Comparison of ENCODE assay signal across 10 mouse cellular contexts in the genomic region with DNA sequence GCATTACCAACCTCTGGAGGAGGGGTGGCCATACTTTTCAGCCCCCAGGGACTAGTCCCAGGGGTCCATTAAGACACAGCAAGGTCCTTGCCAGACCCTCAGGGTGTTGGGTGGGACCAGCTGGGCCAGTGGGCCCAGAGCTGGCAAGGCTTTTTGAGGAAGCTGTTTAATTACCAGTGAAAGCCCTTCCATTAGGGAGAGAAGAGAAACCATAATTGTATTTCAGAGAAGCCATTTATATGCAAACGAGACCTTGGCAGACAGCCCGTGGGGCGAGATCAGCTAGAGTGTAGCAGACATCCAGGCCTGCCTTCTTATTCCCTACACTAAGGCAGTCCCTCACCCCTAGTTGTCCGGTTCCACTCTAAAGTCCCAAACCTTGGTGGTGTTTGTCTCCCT. TPM values are rescaled to one million over a fixed set of nuclear protein-coding genes. Genes with fewer than 3 reads are reported as not detected.
A peak's percentile ranks its signal among the peaks of the same experiment; 100 is the strongest.
DNase-seq lines count a peak whose midpoint lies in the region; ATAC-seq lines count a peak whose summit lies in the region.
"Had no signal": no experiment of that assay in that cellular context is flagged by ENCODE, and none has a peak within 500 bp of the region (broad histone marks: within the 10 kb centered on the region; RNA-seq: fewer than 3 reads in every experiment).

No protein-coding gene starts in this region.

- no peaks in the 10 kb centered on the region for H3K36me3 ChIP-seq in hindbrain, embryonic 11.5 days (ENCODE audit: control insufficient read depth, insufficient read depth, low read length)

- ATAC-seq in hindbrain, embryonic 11.5 days (ENCODE audit: low FRiP score): peak; percentile 24; the same call in 1 of the 2 replicates
- ATAC-seq in megakaryocyte-erythroid progenitor cell, adult 5-6 weeks (replicated peaks; ENCODE audit: low FRiP score, low TSS enrichment, poor library complexity, severe bottlenecking): no peak
- ATAC-seq: Patski had no signal

- no peaks in the 10 kb centered on the region for H3K27me3 ChIP-seq in hindbrain, embryonic 11.5 days (ENCODE audit: control insufficient read depth, insufficient read depth, low read length)
- H3K27me3 ChIP-seq: Patski had no signal

- peak; percentile 54 for DNase-seq in layer of hippocampus, adult 11-12 months (ENCODE audit: low spot score)
- no peak for DNase-seq in layer of hippocampus, adult 9-10 months (ENCODE audit: low spot score)
- peak; percentile 56 to 64 for DNase-seq in cerebellum, adult 18-20 months
- peak; percentile 37 for DNase-seq in hindbrain, embryonic 11.5 days (ENCODE audit: low spot score)
- DNase-seq in left cerebral cortex, postnatal 25 days (ENCODE audit: low spot score in 2 of 2): peak; percentile 46 to 61
- DNase-seq in right cerebral cortex, postnatal 4 days: peak; percentile 81
- DNase-seq in natural killer cell, adult 2 months (ENCODE audit: low spot score in 2 of 2): no peak

- H3K9ac ChIP-seq in hindbrain, embryonic 11.5 days (ENCODE audit: low read depth, low read length): no peak overlapping the region

- H3K27ac ChIP-seq in hindbrain, embryonic 11.5 days (ENCODE audit: low read depth, low read length): peak overlapping the region; percentile 65

- H3K4me2 ChIP-seq in hindbrain, embryonic 11.5 days (replicated peaks; ENCODE audit: low read depth, low read length): no peak overlapping the region

- 42% methylated on average over 4 of the region's 4 CpGs for WGBS in hindbrain, embryonic 11.5 days

- intact Hi-C loops in left cerebral cortex, postnatal 25 days (cut with DNase I): no loop called here

- H3K4me3 ChIP-seq in hindbrain, embryonic 11.5 days (ENCODE audit: low read depth, low read length): no peak overlapping the region

- peaks cover 16% of the 10 kb centered on the region; the same call in 1 of the 2 replicates for H3K4me1 ChIP-seq in hindbrain, embryonic 11.5 days (replicated peaks; ENCODE audit: control insufficient read depth, insufficient read depth, low read length)

- H3K9me3 ChIP-seq in hindbrain, embryonic 11.5 days (ENCODE audit: control insufficient read depth, low read length): no peaks in the 10 kb centered on the region

RNA-seq across cellular contexts. Expression of gene Shf, which starts 17.0 kb away (rescaled TPM):
- 10.3 and 11.7 TPM in 2 replicates for polyA plus RNA-seq in hindbrain, embryonic 11.5 days (2014; fragmentation: Nextera tagmentation; extraction: Ambion mirVana)
- 10 to 100 TPM; 64.9 to 72.2 TPM for total RNA-seq in left cerebral cortex, postnatal 25 days (2021)
- 5.2 and 8.7 TPM in 2 replicates for total RNA-seq in megakaryocyte-erythroid progenitor cell, adult 5-6 weeks (2014; fragmentation: Nextera tagmentation)
- total RNA-seq in megakaryocyte-erythroid progenitor cell, adult 5-6 weeks (2017): 1.6 and 13.8 TPM in 2 replicates

RNA-seq across cellular contexts. Expression of gene Duox1, which starts 36.5 kb away (rescaled TPM):
- 0.12 TPM in 1 of 2 replicates, not detected in the other for polyA plus RNA-seq in hindbrain, embryonic 11.5 days (2014; fragmentation: Nextera tagmentation; extraction: Ambion mirVana)
- total RNA-seq in left cerebral cortex, postnatal 25 days (2021): under 1 TPM in 1 of 2 experiments, not detected in 1; 0.07 TPM
- total RNA-seq in megakaryocyte-erythroid progenitor cell, adult 5-6 weeks (2014; fragmentation: Nextera tagmentation): not detected in 2 replicates
- not detected in 2 replicates for total RNA-seq in megakaryocyte-erythroid progenitor cell, adult 5-6 weeks (2017)

RNA-seq across cellular contexts. Expression of gene Duoxa1, which starts 38.4 kb away (rescaled TPM):
- 0.07 TPM in 1 of 2 replicates, not detected in the other for polyA plus RNA-seq in hindbrain, embryonic 11.5 days (2014; fragmentation: Nextera tagmentation; extraction: Ambion mirVana)
- not detected for total RNA-seq in left cerebral cortex, postnatal 25 days (2021)
- total RNA-seq in megakaryocyte-erythroid progenitor cell, adult 5-6 weeks (2014; fragmentation: Nextera tagmentation): not detected in 2 replicates
- not detected in 2 replicates for total RNA-seq in megakaryocyte-erythroid progenitor cell, adult 5-6 weeks (2017)
- polyA plus RNA-seq: heart, embryonic 14.5 days had no signal

RNA-seq across cellular contexts. Expression of gene Duoxa2, which starts 53.2 kb away (rescaled TPM):
- not detected in 2 replicates for polyA plus RNA-seq in hindbrain, embryonic 11.5 days (2014; fragmentation: Nextera tagmentation; extraction: Ambion mirVana)
- total RNA-seq in left cerebral cortex, postnatal 25 days (2021): not detected
- total RNA-seq in megakaryocyte-erythroid progenitor cell, adult 5-6 weeks (2014; fragmentation: Nextera tagmentation): not detected in 2 replicates
- total RNA-seq in megakaryocyte-erythroid progenitor cell, adult 5-6 weeks (2017): not detected in 2 replicates
- polyA plus RNA-seq: heart, embryonic 14.5 days; Patski had no signal

RNA-seq across cellular contexts. Expression of gene Duox2, which starts 53.7 kb away (rescaled TPM):
- not detected in 2 replicates for polyA plus RNA-seq in hindbrain, embryonic 11.5 days (2014; fragmentation: Nextera tagmentation; extraction: Ambion mirVana)
- total RNA-seq in left cerebral cortex, postnatal 25 days (2021): under 1 TPM in 1 of 2 experiments, not detected in 1; 0.07 TPM
- not detected in 2 replicates for total RNA-seq in megakaryocyte-erythroid progenitor cell, adult 5-6 weeks (2014; fragmentation: Nextera tagmentation)
- not detected in 2 replicates for total RNA-seq in megakaryocyte-erythroid progenitor cell, adult 5-6 weeks (2017)

Comparison
In these comparisons a context has a peak if more than half of its experiments do, and no peak if none do; other contexts are left out.
1. DNase-seq: peak in layer of hippocampus, adult 11-12 months (single experiment), cerebellum, adult 18-20 months (2 of 2), hindbrain, embryonic 11.5 days (single experiment), left cerebral cortex, postnatal 25 days (2 of 2) and right cerebral cortex, postnatal 4 days (single experiment); none in layer of hippocampus, adult 9-10 months (single experiment) and natural killer cell, adult 2 months (0 of 2).
2. RNA of gene Shf, which starts 17.0 kb away (total RNA-seq): 64.9 to 72.2 TPM in left cerebral cortex, postnatal 25 days; 1.6 to 13.8 TPM in megakaryocyte-erythroid progenitor cell, adult 5-6 weeks; every median in the first group is over 4 times any median in the second.